Mouse (Mus musculus) intestine, embryonic 16.5 days (tissue): ENCODE results near the gene Csmd2. TPM values are rescaled to one million over a fixed set of nuclear protein-coding genes. Genes with fewer than 3 reads are reported as not detected.

Experiments
- ATAC-seq: fragments of 200-750 bp; cut with Nextera tagmentation; 2 replicates; pipeline ENCODE4 v1.8.0; 2017; ENCODE audit warnings: moderate TSS enrichment, moderate library complexity
- H3K27ac ChIP-seq: fragments of 300-500 bp; sonication (generic); 2 replicates; pipeline ENCODE4 v1.5.1; 2014; ENCODE audit warnings: mild to moderate bottlenecking, low read length
- H3K27me3 ChIP-seq: fragments of 300-500 bp; sonication (generic); replicated peaks from 2 replicates; pipeline ENCODE4 v1.6.1; 2014; ENCODE audit warnings: low read length, control low read depth, mixed read lengths; ENCODE audit not compliant: control insufficient read depth, insufficient read depth
- H3K36me3 ChIP-seq: fragments of 300-500 bp; sonication (generic); 2 replicates; pipeline ENCODE4 v1.6.1; 2014; ENCODE audit warnings: low read length, control low read depth; ENCODE audit not compliant: control insufficient read depth, insufficient read depth
- H3K4me1 ChIP-seq: fragments of 300-500 bp; sonication (generic); 2 replicates; pipeline ENCODE4 v1.6.1; 2014; ENCODE audit warnings: low read length, control low read depth, mixed read lengths; ENCODE audit not compliant: control insufficient read depth, insufficient read depth
- H3K4me2 ChIP-seq: fragments of 300-500 bp; sonication (generic); 2 replicates; pipeline ENCODE4 v1.6.1; 2014; ENCODE audit warnings: low read depth, low read length, control low read depth
- H3K4me3 ChIP-seq: fragments of 300-500 bp; sonication (generic); 2 replicates; pipeline ENCODE4 v1.5.1; 2014; ENCODE audit warnings: mild to moderate bottlenecking, low read length
- H3K9ac ChIP-seq: fragments of 300-500 bp; sonication (generic); 2 replicates; pipeline ENCODE4 v1.6.1; 2014; ENCODE audit warnings: low read depth, low read length
- H3K9me3 ChIP-seq: fragments of 300-500 bp; sonication (generic); 2 replicates; pipeline ENCODE4 v1.6.1; 2016; ENCODE audit warnings: low read length, control low read depth; ENCODE audit not compliant: control insufficient read depth
- WGBS: fragments of 180-500 bp; shearing (Covaris S2); extraction: QIAGEN DNeasy Blood & Tissue Kit; methylation state at CpG from one replicate; pipeline ENCODE4 v1.1.7; 2014; 5-methylcytosine and 5-hydroxymethylcytosine counted together
- polyA plus RNA-seq: library from polyadenylated mRNA; unstranded; fragments of >200 nt; fragmentation: Nextera tagmentation; extraction: Ambion mirVana; gene quantifications from 2 replicates; pipeline ENCODE4 v1.2.1, GENCODE M21; 2015

Gene Csmd2
- polyA plus RNA-seq, 1 experiment from 2014 or later = 0.09 TPM

- Histone ChIP-seq H3K36me3 (no peaks in the 10 kb centered on the region), H3K9me3 (no peaks in the 10 kb centered on the region), H3K4me3 (no peak overlapping the region), H3K9ac (no peak overlapping the region), H3K4me2 (no peak overlapping the region), H3K27me3 (no peaks in the 10 kb centered on the region), H3K4me1 (no peaks in the 10 kb centered on the region), H3K27ac (no peak overlapping the region)
- no peak for ATAC-seq
- 34% methylated on average over 3 of the region's 3 CpGs for WGBS
These were observed 100.0 kb downstream of the Csmd2 start for GRCm38 (mm10) chr4:128087704-128088103.

GRCm38 (mm10) chr4:128088264-128088663 is 100.6 kb downstream of the Csmd2 start:
- Histone ChIP-seq H3K27me3 (no peaks in the 10 kb centered on the region), H3K36me3 (no peaks in the 10 kb centered on the region), H3K9me3 (no peaks in the 10 kb centered on the region), H3K4me3 (no peak overlapping the region), H3K4me2 (no peak overlapping the region), H3K9ac (no peak overlapping the region), H3K4me1 (no peaks in the 10 kb centered on the region), H3K27ac (no peak overlapping the region)
- 75% methylated on average over 3 of the region's 3 CpGs for WGBS
- ATAC-seq = no peak

GRCm38 (mm10) chr4:128091938-128092337 is 104.3 kb downstream of the Csmd2 start:
- no peak overlapping the region for H3K9ac ChIP-seq
- H3K9me3 ChIP-seq = no peaks in the 10 kb centered on the region
- H3K36me3 ChIP-seq = no peaks in the 10 kb centered on the region
- no peaks in the 10 kb centered on the region for H3K4me1 ChIP-seq
- no peaks in the 10 kb centered on the region for H3K27me3 ChIP-seq
- no peak overlapping the region for H3K4me2 ChIP-seq
- WGBS = 75% methylated on average over 3 of the region's 3 CpGs
- no peak overlapping the region for H3K27ac ChIP-seq
- ATAC-seq = no peak
- no peak overlapping the region for H3K4me3 ChIP-seq

GRCm38 (mm10) chr4:128099515-128099914 is 111.9 kb downstream of the Csmd2 start:
- ATAC-seq = no peak
- no peak overlapping the region for H3K9ac ChIP-seq
- H3K4me1 ChIP-seq = no peaks in the 10 kb centered on the region
- no peaks in the 10 kb centered on the region for H3K27me3 ChIP-seq
- H3K36me3 ChIP-seq = no peaks in the 10 kb centered on the region
- H3K4me2 ChIP-seq = no peak overlapping the region
- no peaks in the 10 kb centered on the region for H3K9me3 ChIP-seq
- 87% methylated on average over 5 of the region's 5 CpGs for WGBS
- no peak overlapping the region for H3K27ac ChIP-seq
- H3K4me3 ChIP-seq = no peak overlapping the region

GRCm38 (mm10) chr4:128100541-128100940 is 112.9 kb downstream of the Csmd2 start:
- Histone ChIP-seq H3K4me1 (no peaks in the 10 kb centered on the region), H3K9ac (no peak overlapping the region), H3K4me3 (no peak overlapping the region), H3K4me2 (no peak overlapping the region), H3K9me3 (no peaks in the 10 kb centered on the region), H3K27me3 (no peaks in the 10 kb centered on the region), H3K36me3 (no peaks in the 10 kb centered on the region), H3K27ac (no peak overlapping the region)
- 54% methylated on average over 5 of the region's 5 CpGs for WGBS
- ATAC-seq = no peak

- Histone ChIP-seq H3K4me2 (no peak overlapping the region), H3K4me1 (no peaks in the 10 kb centered on the region), H3K27me3 (no peaks in the 10 kb centered on the region), H3K27ac (no peak overlapping the region), H3K9ac (no peak overlapping the region), H3K36me3 (no peaks in the 10 kb centered on the region), H3K4me3 (no peak overlapping the region), H3K9me3 (no peaks in the 10 kb centered on the region)
- ATAC-seq = no peak
- 48% methylated on average over 7 of the region's 7 CpGs for WGBS
These were observed 128.7 kb downstream of the Csmd2 start for GRCm38 (mm10) chr4:128116331-128116730.

- ATAC-seq = no peak
- H3K9ac ChIP-seq = no peak overlapping the region
- no peak overlapping the region for H3K4me2 ChIP-seq
- H3K36me3 ChIP-seq = no peaks in the 10 kb centered on the region
- no peak overlapping the region for H3K4me3 ChIP-seq
- 75% methylated on average over 8 of the region's 8 CpGs for WGBS
- no peak overlapping the region for H3K27ac ChIP-seq
- H3K4me1 ChIP-seq = no peaks in the 10 kb centered on the region
- peaks cover 6% of the 10 kb centered on the region; the same call in 1 of the 2 replicates for H3K9me3 ChIP-seq
- no peaks in the 10 kb centered on the region for H3K27me3 ChIP-seq
These were observed 135.6 kb downstream of the Csmd2 start for GRCm38 (mm10) chr4:128123281-128123680.

GRCm38 (mm10) chr4:128124738-128125137 is 137.1 kb downstream of the Csmd2 start:
- Histone ChIP-seq H3K36me3 (no peaks in the 10 kb centered on the region), H3K4me3 (no peak overlapping the region), H3K27me3 (no peaks in the 10 kb centered on the region), H3K4me2 (no peak overlapping the region), H3K27ac (no peak overlapping the region), H3K4me1 (no peaks in the 10 kb centered on the region), H3K9ac (no peak overlapping the region), H3K9me3 (peaks cover 6% of the 10 kb centered on the region; the same call in 1 of the 2 replicates)
- no peak for ATAC-seq
- 83% methylated on average over 4 of the region's 4 CpGs for WGBS

- H3K9me3 ChIP-seq = peaks cover 6% of the 10 kb centered on the region; the same call in 1 of the 2 replicates
- no peak overlapping the region for H3K9ac ChIP-seq
- ATAC-seq = no peak
- H3K27ac ChIP-seq = no peak overlapping the region
- H3K36me3 ChIP-seq = no peaks in the 10 kb centered on the region
- no peak overlapping the region for H3K4me2 ChIP-seq
- WGBS = 68% methylated on average over 6 of the region's 6 CpGs
- no peaks in the 10 kb centered on the region for H3K27me3 ChIP-seq
- no peaks in the 10 kb centered on the region for H3K4me1 ChIP-seq
- no peak overlapping the region for H3K4me3 ChIP-seq
These were observed 140.9 kb downstream of the Csmd2 start for GRCm38 (mm10) chr4:128128546-128128945.

- Histone ChIP-seq H3K9ac (no peak overlapping the region), H3K27ac (no peak overlapping the region), H3K36me3 (no peaks in the 10 kb centered on the region), H3K4me3 (no peak overlapping the region), H3K9me3 (no peaks in the 10 kb centered on the region), H3K4me1 (no peaks in the 10 kb centered on the region), H3K4me2 (no peak overlapping the region), H3K27me3 (no peaks in the 10 kb centered on the region)
- 75% methylated on average over 4 of the region's 4 CpGs for WGBS
- no peak for ATAC-seq
These were observed 143.0 kb downstream of the Csmd2 start for GRCm38 (mm10) chr4:128130611-128131142.
